Mouse (Mus musculus) C2C12 (cell line): Measurements from ENCODE around the gene Hspb8. TPM values are rescaled to one million over a fixed set of nuclear protein-coding genes. Genes with fewer than 3 reads are reported as not detected.

Experiments
- H3K27me3 ChIP-seq: one replicate; pipeline ENCODE4 v1.6.1; 2011; ENCODE audit not compliant: control insufficient read depth, insufficient read depth, insufficient read length
- H3K36me3 ChIP-seq: one replicate; pipeline ENCODE4 v1.6.1; 2011; ENCODE audit not compliant: control insufficient read depth, insufficient read depth
- H3K4me3 ChIP-seq: one replicate; pipeline ENCODE4 v1.5.1; 2011; ENCODE audit warnings: mild to moderate bottlenecking, control low read depth; ENCODE audit not compliant: poor library complexity, insufficient read depth, severe bottlenecking
- H3K79me2 ChIP-seq: one replicate; pipeline ENCODE4 v1.6.1; 2011; ENCODE audit not compliant: control insufficient read depth, insufficient read depth
- H3K79me3 ChIP-seq: one replicate; pipeline ENCODE4 v1.6.1; 2011; ENCODE audit warnings: low read depth, control low read depth
- H3ac ChIP-seq: one replicate; pipeline ENCODE3; 2011; ENCODE audit warnings: low read depth; ENCODE audit not compliant: control insufficient read depth, insufficient read length
- CEBPB ChIP-seq: IDR thresholded peaks from one replicate; pipeline ENCODE4 v1.6.1; 2011; ENCODE audit warnings: low read depth, mild to moderate bottlenecking, control low read depth, moderate library complexity
- CTCF ChIP-seq: IDR thresholded peaks from one replicate; pipeline ENCODE4 v1.5.1; 2011; ENCODE audit not compliant: control insufficient read depth, insufficient read depth, insufficient read length
- FOSL1 ChIP-seq: IDR thresholded peaks from one replicate; pipeline ENCODE4 v1.8.0; 2011; ENCODE audit warnings: mild to moderate bottlenecking, low read length; ENCODE audit not compliant: poor library complexity, insufficient read depth, severe bottlenecking
- MAX ChIP-seq: IDR thresholded peaks from one replicate; pipeline ENCODE4 v1.6.1; 2011; ENCODE audit warnings: mild to moderate bottlenecking, control low read depth
- MYOD1 ChIP-seq: IDR thresholded peaks from one replicate; pipeline ENCODE4 v1.6.1; 2011; ENCODE audit warnings: low read depth; ENCODE audit not compliant: control insufficient read depth, insufficient read length
- MYOG ChIP-seq: IDR thresholded peaks from one replicate; pipeline ENCODE4 v1.6.1; 2011; ENCODE audit not compliant: control insufficient read depth, insufficient read length; ENCODE audit errors: extremely low read depth
- USF1 ChIP-seq: IDR thresholded peaks from one replicate; pipeline ENCODE4 v1.6.1; 2011; ENCODE audit warnings: low read depth, mild to moderate bottlenecking, control low read depth, moderate library complexity
- polyA plus RNA-seq: library from polyadenylated mRNA; unstranded; fragments of >200 nt; fragmentation: generic; extraction: Trizol; gene quantifications from one replicate; pipeline ENCODE4 v1.2.1, GENCODE M21; 2012; ENCODE audit warnings: missing spikeins

The Hspb8 gene
- polyA plus RNA-seq, 1 experiment = 58.6 TPM

- TF ChIP-seq MYOG (no peak), MAX (no peak), USF1 (no peak), FOSL1 (no peak), CTCF (no peak), MYOD1 (no peak), CEBPB (no peak)
- no peak overlapping the region for H3ac ChIP-seq
- H3K79me3 ChIP-seq = peaks cover 15% of the 10 kb centered on the region
- H3K36me3 ChIP-seq = no peaks in the 10 kb centered on the region
- no peaks in the 10 kb centered on the region for H3K27me3 ChIP-seq
- peaks cover 35% of the 10 kb centered on the region for H3K79me2 ChIP-seq
- no peak overlapping the region for H3K4me3 ChIP-seq
Observed at GRCm38 (mm10) chr5:116423746-116424145, 1.1 kb upstream of the Hspb8 start.

- Histone ChIP-seq H3K79me2 (peaks cover 53% of the 10 kb centered on the region), H3K27me3 (no peaks in the 10 kb centered on the region), H3ac (peak overlapping the region; percentile 72), H3K79me3 (peaks cover 31% of the 10 kb centered on the region), H3K4me3 (peak overlapping the region; percentile 42), H3K36me3 (peaks cover 13% of the 10 kb centered on the region)
- TF ChIP-seq USF1 = no peak
- no peak for TF ChIP-seq MYOG
- no peak for TF ChIP-seq FOSL1
- no peak for TF ChIP-seq MYOD1
- TF ChIP-seq MAX = no peak
Observed at GRCm38 (mm10) chr5:116421791-116422481, 728 bp downstream of the Hspb8 start.

GRCm38 (mm10) chr5:116420759-116421225 is 1.9 kb downstream of the Hspb8 start:
- TF ChIP-seq FOSL1 (no peak), CTCF (no peak), MYOG (no peak), MAX (no peak), CEBPB (no peak), USF1 (no peak), MYOD1 (no peak)
- H3K79me3 ChIP-seq = peaks cover 38% of the 10 kb centered on the region
- H3K4me3 ChIP-seq = peak overlapping the region; percentile 42
- peaks cover 64% of the 10 kb centered on the region for H3K79me2 ChIP-seq
- peak overlapping the region; percentile 14 for H3ac ChIP-seq
- H3K27me3 ChIP-seq = no peaks in the 10 kb centered on the region
- peaks cover 13% of the 10 kb centered on the region for H3K36me3 ChIP-seq

- TF ChIP-seq MYOG (no peak), MAX (no peak), FOSL1 (no peak), USF1 (no peak), MYOD1 (no peak), CEBPB (no peak), CTCF (no peak)
- Histone ChIP-seq H3K79me3 (peaks cover 40% of the 10 kb centered on the region), H3K4me3 (peak overlapping the region; percentile 42), H3K36me3 (peaks cover 13% of the 10 kb centered on the region), H3ac (no peak overlapping the region), H3K79me2 (peaks cover 70% of the 10 kb centered on the region), H3K27me3 (no peaks in the 10 kb centered on the region)
Observed at GRCm38 (mm10) chr5:116420213-116420612, 2.5 kb downstream of the Hspb8 start.

- Histone ChIP-seq H3K4me3 (peak overlapping the region; percentile 42), H3K79me3 (peaks cover 40% of the 10 kb centered on the region), H3K79me2 (peaks cover 73% of the 10 kb centered on the region), H3K36me3 (peaks cover 20% of the 10 kb centered on the region), H3ac (peak overlapping the region; percentile 8), H3K27me3 (no peaks in the 10 kb centered on the region)
- TF ChIP-seq FOSL1 (no peak), CTCF (no peak), USF1 (no peak), MYOG (no peak), MYOD1 (no peak), CEBPB (no peak), MAX (no peak)
Observed at GRCm38 (mm10) chr5:116419322-116420045, 3.2 kb downstream of the Hspb8 start.
